Mouse (Mus musculus) heart, adult 11 months (tissue): Measurements from ENCODE around the gene Smurf1.

ENCODE experiments used
- DNase-seq: peaks from one replicate; pipeline ENCODE4 v3.0.0; 2022

Gene Smurf1

GRCm38 (mm10) chr5:144913361-144913760, 52.3 kb downstream of the Smurf1 start:
- no peak for DNase-seq

- no peak for DNase-seq
Observed at GRCm38 (mm10) chr5:144912519-144913310, 52.9 kb downstream of the Smurf1 start.

GRCm38 (mm10) chr5:144909521-144909920, 56.1 kb downstream of the Smurf1 start:
- DNase-seq, result no peak

GRCm38 (mm10) chr5:144907591-144907990, 58.1 kb downstream of the Smurf1 start:
- no peak for DNase-seq

GRCm38 (mm10) chr5:144904356-144905134, 61.1 kb downstream of the Smurf1 start:
- DNase-seq, result no peak

- DNase-seq, result no peak
Observed at GRCm38 (mm10) chr5:144901791-144902190, 63.9 kb downstream of the Smurf1 start.

GRCm38 (mm10) chr5:144901035-144901434, 64.6 kb downstream of the Smurf1 start:
- no peak for DNase-seq

- DNase-seq, result peak; percentile 98
Observed at GRCm38 (mm10) chr5:144898448-144899052, 67.1 kb downstream of the Smurf1 start.

- DNase-seq, result no peak
Observed at GRCm38 (mm10) chr5:144897881-144898280, 67.8 kb downstream of the Smurf1 start.

GRCm38 (mm10) chr5:144891276-144891675, 74.4 kb downstream of the Smurf1 start:
- DNase-seq, result peak; percentile 88

GRCm38 (mm10) chr5:144885968-144886650, 79.5 kb downstream of the Smurf1 start:
- DNase-seq, result peak; percentile 80

- no peak for DNase-seq
Observed at GRCm38 (mm10) chr5:144884629-144885217, 80.9 kb downstream of the Smurf1 start.

GRCm38 (mm10) chr5:144881670-144882399, 83.8 kb downstream of the Smurf1 start:
- DNase-seq, result peak; percentile 78

- peak; percentile 90 for DNase-seq
Observed at GRCm38 (mm10) chr5:144877021-144877420, 88.6 kb downstream of the Smurf1 start.

GRCm38 (mm10) chr5:144875892-144876291, 89.8 kb downstream of the Smurf1 start:
- DNase-seq, result peak; percentile 93

GRCm38 (mm10) chr5:144875227-144875626, 90.4 kb downstream of the Smurf1 start:
- DNase-seq, result peak; percentile 85

- DNase-seq, result peak; percentile 80
Observed at GRCm38 (mm10) chr5:144872867-144873266, 92.8 kb downstream of the Smurf1 start.

- peak; percentile 93 for DNase-seq
Observed at GRCm38 (mm10) chr5:144872326-144872725, 93.3 kb downstream of the Smurf1 start.

GRCm38 (mm10) chr5:144871775-144872174, 93.9 kb downstream of the Smurf1 start:
- no peak for DNase-seq

GRCm38 (mm10) chr5:144870782-144871181, 94.9 kb downstream of the Smurf1 start:
- DNase-seq, result peak; percentile 93

- no peak for DNase-seq
Observed at GRCm38 (mm10) chr5:144869466-144869865, 96.2 kb downstream of the Smurf1 start.

GRCm38 (mm10) chr5:144866923-144867322, 98.7 kb downstream of the Smurf1 start:
- DNase-seq, result no peak
